Mouse (Mus musculus): ENCODE data around the gene Angel1.

- TF ChIP-seq GABPA (IDR thresholded peaks at IDR 0.05; ENCODE audit: low read depth, low read length) (no peak), EP300 (IDR thresholded peaks at IDR 0.05; ENCODE audit: low read depth in 1 of 2, low read length in 2 of 2) (no peak), POLR2AphosphoS2 (IDR thresholded peaks at IDR 0.05; ENCODE audit: low read length) (no peak), SMC3 (IDR thresholded peaks at IDR 0.05; ENCODE audit: low read depth, low read length) (no peak), MXI1 (IDR thresholded peaks at IDR 0.05; ENCODE audit: low read depth, low read length) (no peak), JUND (IDR thresholded peaks at IDR 0.05; ENCODE audit: low read depth, low read length) (no peak), ETS1 (IDR thresholded peaks at IDR 0.05; ENCODE audit: low read depth, low read length) (no peak), POLR2AphosphoS5 (IDR thresholded peaks at IDR 0.05; ENCODE audit: borderline replicate concordance, low read depth, low read length) (no peak), CTCF (IDR thresholded peaks at IDR 0.05 in 2 of 3, conservative IDR thresholded peaks at IDR 0.05 in 1 of 3; ENCODE audit: control insufficient read depth in 1 of 3, insufficient read depth in 1 of 3, low read depth in 2 of 3, low read length in 3 of 3, poor library complexity in 1 of 3, severe bottlenecking in 1 of 3) (no peak)
Observed at GRCm38 (mm10) chr12:86716962-86717361, 9.3 kb downstream of the Angel1 start.

Measured in MEL (cell line).